Mouse (Mus musculus) heart, adult 2 months (tissue): ENCODE results near the gene Ptprn. TPM values are rescaled to one million over a fixed set of nuclear protein-coding genes. Genes with fewer than 3 reads are reported as not detected.
"Not testable (repeated sequence)": the region's sequence is repeated elsewhere in the genome, so short reads cannot be mapped to it uniquely, and the experiment has no call there.

Experiments used
- DNase-seq, 2 experiments: peaks; one replicate each; pipeline ENCODE4 v3.0.0; 2021
- H3K27ac ChIP-seq: fragments of 200-600 bp; 2 replicates; pipeline ENCODE4 v1.8.1; 2022
- H3K27me3 ChIP-seq: fragments of 200-500 bp; 2 replicates; pipeline ENCODE4 v1.6.1; 2012; ENCODE audit warnings: mild to moderate bottlenecking, low read length, inconsistent platforms, mixed read lengths; ENCODE audit not compliant: control insufficient read depth, insufficient read depth
- H3K36me3 ChIP-seq: fragments of 200-500 bp; 2 replicates; pipeline ENCODE4 v1.6.1; 2012; ENCODE audit warnings: low read length, inconsistent platforms; ENCODE audit not compliant: control insufficient read depth, insufficient read depth
- H3K4me1 ChIP-seq: fragments of 200-500 bp; 2 replicates; pipeline ENCODE4 v1.6.1; 2011; ENCODE audit warnings: low read length; ENCODE audit not compliant: control insufficient read depth, insufficient read depth
- H3K4me3 ChIP-seq: fragments of 200-600 bp; 2 replicates; pipeline ENCODE4 v1.8.1; 2022
- H3K79me2 ChIP-seq: fragments of 200-500 bp; replicated peaks from 2 replicates; pipeline ENCODE4 v1.6.1; 2012; ENCODE audit warnings: mild to moderate bottlenecking, inconsistent platforms, low read length, moderate library complexity, mixed read lengths; ENCODE audit not compliant: control insufficient read depth, insufficient read depth
- H3K9ac ChIP-seq: fragments of 200-500 bp; 2 replicates; pipeline ENCODE4 v1.6.1; 2012; ENCODE audit warnings: low read depth, mild to moderate bottlenecking, control low read depth, inconsistent platforms, low read length, mixed read lengths
- CTCF ChIP-seq: fragments of 200-600 bp; IDR thresholded peaks from 2 replicates; pipeline ENCODE4 v1.8.1; 2022; ENCODE audit warnings: antibody characterized with exemption, mild to moderate bottlenecking, moderate library complexity
- EP300 ChIP-seq: fragments of 200-500 bp; IDR thresholded peaks from 2 replicates; pipeline ENCODE4 v1.6.1; 2011; ENCODE audit warnings: low read depth, low read length, control low read depth; ENCODE audit not compliant: insufficient read depth
- POLR2A ChIP-seq: fragments of 200-500 bp; IDR thresholded peaks from 2 replicates; pipeline ENCODE4 v1.6.1; 2011; ENCODE audit warnings: mild to moderate bottlenecking, low read depth, low read length, control low read depth; ENCODE audit not compliant: insufficient read depth
- WGBS: fragments of 180-500 bp; shearing (Covaris S2); methylation state at CpG from one replicate; pipeline ENCODE4 v1.1.7; 2018; 5-methylcytosine and 5-hydroxymethylcytosine counted together
- intact Hi-C: fragments of 180-260 bp; cut with DNase I; formaldehyde crosslinking; loops from one replicate; pipeline ENCODE4 v1.15.1; 2025
- polyA plus RNA-seq: library from polyadenylated mRNA; depleted of rRNA; stranded (reverse); fragments of >200 nt; gene quantifications from 2 replicates; pipeline ENCODE4 v1.2.3, GENCODE M21; 2012
- total RNA-seq, 2 experiments: library from RNA; stranded (reverse); gene quantifications; 2 replicates each; pipeline ENCODE4 v1.2.3; 2021

The Ptprn gene
- total and polyA plus RNA-seq, 3 experiments: 1.1 to 3.2 (median 1.8) TPM

- H3K79me2 ChIP-seq, H3K4me3 ChIP-seq, H3K4me1 ChIP-seq, H3K27ac ChIP-seq, DNase-seq, H3K9ac ChIP-seq, intact Hi-C loops, H3K36me3 ChIP-seq, H3K27me3 ChIP-seq: not testable (repeated sequence)
- TF ChIP-seq CTCF: peak; percentile 39
- WGBS: 64% methylated on average over 4 of the region's 4 CpGs
Measured at GRCm38 (mm10) chr1:75232489-75232888, 31.8 kb downstream of the Ptprn start.

- Histone ChIP-seq H3K4me1 (peaks cover 5% of the 10 kb centered on the region), H3K4me3 (no peak within 1 kb of the TSS), H3K79me2 (no peaks in the 10 kb centered on the region), H3K9ac (no peak within 1 kb of the TSS), H3K27me3 (no peaks in the 10 kb centered on the region), H3K36me3 (no peaks in the 10 kb centered on the region), H3K27ac (no peak within 1 kb of the TSS)
- DNase-seq: no peak
- intact Hi-C loops: no loop called here
- TF ChIP-seq CTCF: no peak
- 71% methylated on average over 5 of the region's 5 CpGs for WGBS
Measured at GRCm38 (mm10) chr1:75231664-75232152, 32.6 kb downstream of the Ptprn start, which contains the start of gene A630095N17Rik. TSS of gene A630095N17Rik (minus strand) at chr1:75232102.

- Histone ChIP-seq H3K27ac (no peak overlapping the region), H3K27me3 (no peaks in the 10 kb centered on the region), H3K79me2 (no peaks in the 10 kb centered on the region), H3K9ac (no peak overlapping the region), H3K4me3 (no peak overlapping the region), H3K36me3 (no peaks in the 10 kb centered on the region), H3K4me1 (peaks cover 5% of the 10 kb centered on the region)
- 75% methylated on average over 4 of the region's 4 CpGs for WGBS
- intact Hi-C loops: no loop called here
- DNase-seq: no peak
- TF ChIP-seq CTCF: no peak
- no peak for TF ChIP-seq EP300
- TF ChIP-seq POLR2A: no peak
Measured at GRCm38 (mm10) chr1:75231224-75231623, 33.1 kb downstream of the Ptprn start.

GRCm38 (mm10) chr1:75230335-75230994 lies 33.8 kb downstream of the Ptprn start:
- 67% methylated on average over 7 of the region's 7 CpGs for WGBS

GRCm38 (mm10) chr1:75229158-75229557 lies 35.1 kb downstream of the Ptprn start:
- Histone ChIP-seq H3K4me1 (no peaks in the 10 kb centered on the region), H3K4me3 (no peak overlapping the region), H3K79me2 (no peaks in the 10 kb centered on the region), H3K27ac (no peak overlapping the region), H3K27me3 (no peaks in the 10 kb centered on the region), H3K36me3 (no peaks in the 10 kb centered on the region), H3K9ac (no peak overlapping the region)
- DNase-seq: no peak
- 58% methylated on average over 4 of the region's 4 CpGs for WGBS
- intact Hi-C loops: no loop called here
- TF ChIP-seq POLR2A: no peak
- TF ChIP-seq EP300: no peak
- TF ChIP-seq CTCF: no peak

More at GRCm38 (mm10) chr1:75230335-75230994, 33.8 kb downstream of the Ptprn start:
- Histone ChIP-seq H3K27ac (no peak overlapping the region), H3K4me3 (no peak overlapping the region), H3K27me3 (no peaks in the 10 kb centered on the region), H3K79me2 (no peaks in the 10 kb centered on the region), H3K9ac (no peak overlapping the region), H3K36me3 (no peaks in the 10 kb centered on the region), H3K4me1 (peaks cover 3% of the 10 kb centered on the region)
- intact Hi-C loops: no loop called here
- DNase-seq: no peak
- no peak for TF ChIP-seq EP300
- TF ChIP-seq POLR2A: no peak
- no peak for TF ChIP-seq CTCF

GRCm38 (mm10) chr1:75227653-75228052 lies 36.6 kb downstream of the Ptprn start:
- H3K27ac ChIP-seq: no peak overlapping the region
- TF ChIP-seq CTCF (no peak), POLR2A (no peak), EP300 (no peak)
- H3K79me2 ChIP-seq: no peaks in the 10 kb centered on the region
- no peaks in the 10 kb centered on the region for H3K27me3 ChIP-seq
- no peaks in the 10 kb centered on the region for H3K4me1 ChIP-seq
- no peaks in the 10 kb centered on the region for H3K36me3 ChIP-seq
- no peak overlapping the region for H3K4me3 ChIP-seq
- WGBS: 85% methylated on average over 1 of the region's 1 CpGs
- H3K9ac ChIP-seq: no peak overlapping the region
- intact Hi-C loops: no loop called here
- DNase-seq: no peak
